Mouse (Mus musculus): ENCODE data around the gene D13Ertd608e. TPM values are rescaled to one million over a fixed set of nuclear protein-coding genes. Genes with fewer than 3 reads are reported as not detected.

D13Ertd608e gene
- total and polyA plus RNA-seq, 3 experiments, result not detected

GRCm38 (mm10) chr13:119810031-119810430, 25.8 kb upstream of the D13Ertd608e start:
- DNase-seq (ENCODE audit: extremely low read depth), result no peak
- TF ChIP-seq NELFE (IDR thresholded peaks at IDR 0.05; ENCODE audit: low read depth, low read length) (no peak), UBTF (IDR thresholded peaks at IDR 0.05; ENCODE audit: low read depth, low read length) (no peak), POLR2A (IDR thresholded peaks at IDR 0.05; ENCODE audit: low read depth, low read length) (no peak), ETS1 (conservative IDR thresholded peaks at IDR 0.05; ENCODE audit: low read depth, low read length) (no peak), E2F4 (IDR thresholded peaks at IDR 0.05; ENCODE audit: insufficient replicate concordance, low read depth, low read length) (no peak), GABPA (IDR thresholded peaks at IDR 0.05; ENCODE audit: insufficient replicate concordance, low read depth, low read length) (no peak), MAZ (IDR thresholded peaks at IDR 0.05; ENCODE audit: low read depth, low read length) (no peak), CTCF (conservative IDR thresholded peaks at IDR 0.05 in 1 of 2, IDR thresholded peaks at IDR 0.05 in 1 of 2; ENCODE audit: low read depth in 2 of 2, low read length in 2 of 2) (no peak), ELF1 (IDR thresholded peaks at IDR 0.05; ENCODE audit: low read depth, low read length) (no peak), MEF2A (IDR thresholded peaks at IDR 0.05; ENCODE audit: borderline replicate concordance, low read depth, low read length) (no peak), RCOR1 (conservative IDR thresholded peaks at IDR 0.05; ENCODE audit: low read depth, low read length) (no peak), MXI1 (IDR thresholded peaks at IDR 0.05; ENCODE audit: low read depth, low read length) (no peak), HCFC1 (IDR thresholded peaks at IDR 0.05; ENCODE audit: low read depth, low read length) (no peak), SMC3 (IDR thresholded peaks at IDR 0.05; ENCODE audit: low read depth, low read length) (no peak), SIN3A (IDR thresholded peaks at IDR 0.05; ENCODE audit: low read length) (no peak)
- in situ Hi-C loops (cut with MboI; ENCODE audit: low pct_ligation_motif_present, low pct_unique_long_range_greater_than_20kb, low sequenced_read_pairs), result no loop called here
- Histone ChIP-seq H3K27me3 (replicated peaks) (no peaks in the 10 kb centered on the region), H3K79me2 (replicated peaks; ENCODE audit: control insufficient read depth, extremely low read depth, insufficient read depth, poor library complexity, severe bottlenecking) (no peaks in the 10 kb centered on the region), H3K4me2 (ENCODE audit: insufficient read depth, low read depth, poor library complexity, severe bottlenecking) (no peak overlapping the region), H3K4me3 (replicated peaks in 1 of 3; ENCODE audit: low read depth in 2 of 3, low read length in 2 of 3, poor library complexity in 1 of 3) (no peak overlapping the region), H3K27ac (ENCODE audit: insufficient read depth, low read depth) (no peak overlapping the region), H3K4me1 (ENCODE audit: control insufficient read depth in 1 of 2, insufficient read depth in 2 of 2) (peaks cover 0 to 13% of the 10 kb centered on the region in 2 experiments; a peak in 2 of 4 replicates), H3K9me3 (replicated peaks; ENCODE audit: low read length) (no peaks in the 10 kb centered on the region), H3K36me3 (replicated peaks in 1 of 2; ENCODE audit: control insufficient read depth in 1 of 2, insufficient read depth in 1 of 2, low read length in 1 of 2) (no peaks in the 10 kb centered on the region), H3K9ac (ENCODE audit: insufficient read depth, low read depth) (no peak overlapping the region)
- dilution Hi-C loops (cut with MboI; ENCODE audit: extremely low pct_ligation_motif_present, extremely low pct_unique_long_range_greater_than_20kb, low sequenced_read_pairs), result no loop called here

- no peak overlapping the region for H3K9ac ChIP-seq (ENCODE audit: insufficient read depth, low read depth)
- H3K27me3 ChIP-seq (replicated peaks), result no peaks in the 10 kb centered on the region
- no peaks in the 10 kb centered on the region for H3K79me2 ChIP-seq (replicated peaks; ENCODE audit: control insufficient read depth, extremely low read depth, insufficient read depth, poor library complexity, severe bottlenecking)
- DNase-seq (ENCODE audit: extremely low read depth), result no peak
- H3K36me3 ChIP-seq (replicated peaks in 1 of 2; ENCODE audit: control insufficient read depth in 1 of 2, insufficient read depth in 1 of 2, low read length in 1 of 2), result no peaks in the 10 kb centered on the region
- no peak overlapping the region for H3K4me3 ChIP-seq (replicated peaks in 1 of 3; ENCODE audit: low read depth in 2 of 3, low read length in 2 of 3, poor library complexity in 1 of 3)
- no peak overlapping the region for H3K27ac ChIP-seq (ENCODE audit: insufficient read depth, low read depth)
- H3K4me1 ChIP-seq (ENCODE audit: control insufficient read depth in 1 of 2, insufficient read depth in 2 of 2), result peaks cover 0 to 8% of the 10 kb centered on the region in 2 experiments; a peak in 1 of 4 replicates
- TF ChIP-seq ZC3H11A (IDR thresholded peaks at IDR 0.05; ENCODE audit: low read depth, low read length) (no peak), MYC (IDR thresholded peaks at IDR 0.05; ENCODE audit: low read depth, low read length) (no peak), MXI1 (IDR thresholded peaks at IDR 0.05; ENCODE audit: low read depth, low read length) (no peak), ZNF384 (IDR thresholded peaks at IDR 0.05; ENCODE audit: low read depth, low read length) (no peak), NELFE (IDR thresholded peaks at IDR 0.05; ENCODE audit: low read depth, low read length) (no peak), EP300 (IDR thresholded peaks at IDR 0.05; ENCODE audit: low read length) (no peak), SMC3 (IDR thresholded peaks at IDR 0.05; ENCODE audit: low read depth, low read length) (no peak), RAD21 (IDR thresholded peaks at IDR 0.05; ENCODE audit: low read depth, low read length) (no peak), MAX (IDR thresholded peaks at IDR 0.05; ENCODE audit: low read length) (no peak), TCF12 (IDR thresholded peaks at IDR 0.05; ENCODE audit: low read depth, low read length) (no peak), TBP (conservative IDR thresholded peaks at IDR 0.05; ENCODE audit: low read depth, low read length) (no peak), PAX5 (IDR thresholded peaks at IDR 0.05; ENCODE audit: low read length) (no peak), MAFK (IDR thresholded peaks at IDR 0.05; ENCODE audit: insufficient replicate concordance, low read length) (no peak), USF2 (conservative IDR thresholded peaks at IDR 0.05; ENCODE audit: low read depth, low read length) (no peak), E2F4 (IDR thresholded peaks at IDR 0.05; ENCODE audit: insufficient replicate concordance, low read depth, low read length) (no peak), CHD2 (IDR thresholded peaks at IDR 0.05; ENCODE audit: low read length) (no peak), ELF1 (IDR thresholded peaks at IDR 0.05; ENCODE audit: low read depth, low read length) (no peak), RCOR1 (conservative IDR thresholded peaks at IDR 0.05; ENCODE audit: low read depth, low read length) (no peak), POLR2AphosphoS2 (IDR thresholded peaks at IDR 0.05; ENCODE audit: low read depth, low read length) (no peak), ZMIZ1 (IDR thresholded peaks at IDR 0.05; ENCODE audit: low read depth, low read length) (no peak)
- no peak overlapping the region for H3K4me2 ChIP-seq (ENCODE audit: insufficient read depth, low read depth, poor library complexity, severe bottlenecking)
- H3K9me3 ChIP-seq (replicated peaks; ENCODE audit: low read length), result no peaks in the 10 kb centered on the region
- in situ Hi-C loops (cut with MboI; ENCODE audit: low pct_ligation_motif_present, low pct_unique_long_range_greater_than_20kb, low sequenced_read_pairs), result no loop called here
- dilution Hi-C loops (cut with MboI; ENCODE audit: extremely low pct_ligation_motif_present, extremely low pct_unique_long_range_greater_than_20kb, low sequenced_read_pairs), result no loop called here
Observed at GRCm38 (mm10) chr13:119816798-119817197, 19.0 kb upstream of the D13Ertd608e start.

Measured in CH12.LX (cell line).